9 mouse cellular contexts compared by ENCODE assay signal in the genomic region with DNA sequence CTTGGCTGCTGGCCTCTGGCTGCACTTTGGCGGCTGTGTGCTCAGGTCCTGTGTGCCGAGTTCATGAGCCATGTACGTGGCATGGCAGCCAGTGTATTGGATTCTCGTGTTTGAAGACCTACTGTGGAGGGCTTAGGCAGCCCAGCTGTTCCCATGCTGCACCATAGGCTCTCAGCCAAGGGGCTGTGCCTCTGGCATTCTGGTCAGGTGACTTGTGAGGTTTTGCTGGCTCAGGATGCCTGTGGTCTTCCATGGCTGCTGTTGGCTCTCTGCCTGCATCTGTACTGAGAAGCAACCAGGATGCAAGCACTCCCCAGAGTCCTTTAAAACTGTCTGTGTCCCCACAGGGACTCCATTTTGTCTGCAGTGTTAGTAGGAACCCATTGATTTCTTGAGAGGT. TPM values are rescaled to one million over a fixed set of nuclear protein-coding genes. Genes with fewer than 3 reads are reported as not detected.
DNase-seq lines count a peak whose midpoint lies in the region; ATAC-seq and TF ChIP-seq lines count a peak whose summit lies in the region.
"Had no signal": no experiment of that assay in that cellular context is flagged by ENCODE, and none has a peak within 500 bp of the region (broad histone marks: within the 10 kb centered on the region; RNA-seq: fewer than 3 reads in every experiment).

No protein-coding gene starts in this region.

- no peak for DNase-seq in lung, postnatal 0 days (ENCODE audit: low spot score)
- peak; percentile 31 for DNase-seq in adipocyte (ENCODE audit: low spot score)
- peak; percentile 10 to 27 for DNase-seq in heart, postnatal 10 days
- DNase-seq in limb, embryonic 14.5 days (ENCODE audit: low spot score) = peak; percentile 74
- DNase-seq in ovary, postnatal 10 days (ENCODE audit: low spot score) = no peak
- no peak for DNase-seq in ovary, adult 18-20 months (ENCODE audit: low spot score)
- DNase-seq in left cerebral cortex, adult 2 months (ENCODE audit: extremely low spot score in 1 of 2, low spot score in 2 of 2) = no peak
- DNase-seq: adrenal gland, postnatal 36 days had no signal

- intact Hi-C loops in heart, postnatal 10 days (cut with DNase I) = no loop called here
- intact Hi-C loops in left cerebral cortex, adult 2 months (cut with DNase I) = no loop called here

- WGBS in lung, embryonic 15.5 days = 51% methylated on average over 4 of the region's 4 CpGs
- WGBS in lung, postnatal 0 days = 56% methylated on average over 4 of the region's 4 CpGs
- WGBS in limb, embryonic 14.5 days = 58% methylated on average over 4 of the region's 4 CpGs

- TF ChIP-seq EP300 in lung, postnatal 0 days (IDR thresholded peaks at IDR 0.05) = no peak

- no peak overlapping the region for H3K4me2 ChIP-seq in lung, embryonic 15.5 days
- H3K4me2 ChIP-seq in lung, postnatal 0 days (replicated peaks; ENCODE audit: low read depth, low read length) = no peak overlapping the region
- no peak overlapping the region for H3K4me2 ChIP-seq in limb, embryonic 14.5 days (replicated peaks; ENCODE audit: low read depth, low read length, severe bottlenecking)

- H3K4me3 ChIP-seq in lung, embryonic 15.5 days = no peak overlapping the region
- no peak overlapping the region for H3K4me3 ChIP-seq in lung, postnatal 0 days (ENCODE audit: low read depth, low read length)
- no peak overlapping the region for H3K4me3 ChIP-seq in limb, embryonic 14.5 days (replicated peaks; ENCODE audit: low read length)
- H3K4me3 ChIP-seq in left cerebral cortex, adult 2 months = no peak overlapping the region

- no peaks in the 10 kb centered on the region for H3K27me3 ChIP-seq in lung, embryonic 15.5 days
- no peaks in the 10 kb centered on the region for H3K27me3 ChIP-seq in lung, postnatal 0 days (replicated peaks; ENCODE audit: insufficient read depth, low read length)
- no peaks in the 10 kb centered on the region for H3K27me3 ChIP-seq in limb, embryonic 14.5 days (ENCODE audit: control insufficient read depth, insufficient read depth, low read length)

- peaks cover 26% of the 10 kb centered on the region for H3K4me1 ChIP-seq in lung, embryonic 15.5 days
- H3K4me1 ChIP-seq in lung, postnatal 0 days (ENCODE audit: insufficient read depth, low read depth, low read length) = no peaks in the 10 kb centered on the region
- peaks cover 42% of the 10 kb centered on the region for H3K4me1 ChIP-seq in limb, embryonic 14.5 days (ENCODE audit: control insufficient read depth, insufficient read depth, low read length)

- no peak for TF ChIP-seq CTCF in lung, postnatal 0 days (IDR thresholded peaks at IDR 0.05)
- no peak for TF ChIP-seq CTCF in left cerebral cortex, adult 2 months (IDR thresholded peaks at IDR 0.05)

- H3K36me3 ChIP-seq in lung, embryonic 15.5 days = no peaks in the 10 kb centered on the region
- H3K36me3 ChIP-seq in lung, postnatal 0 days (ENCODE audit: insufficient read depth, low read length) = no peaks in the 10 kb centered on the region
- no peaks in the 10 kb centered on the region for H3K36me3 ChIP-seq in limb, embryonic 14.5 days (ENCODE audit: control insufficient read depth, insufficient read depth, low read length)

- no peaks in the 10 kb centered on the region for H3K9me3 ChIP-seq in lung, embryonic 15.5 days
- H3K9me3 ChIP-seq in lung, postnatal 0 days (ENCODE audit: low read length) = no peaks in the 10 kb centered on the region
- H3K9me3 ChIP-seq in limb, embryonic 14.5 days (ENCODE audit: control insufficient read depth, low read length) = no peaks in the 10 kb centered on the region

- H3K27ac ChIP-seq in lung, embryonic 15.5 days = no peak overlapping the region
- H3K27ac ChIP-seq in lung, postnatal 0 days (ENCODE audit: low read length) = no peak overlapping the region
- no peak overlapping the region for H3K27ac ChIP-seq in limb, embryonic 14.5 days (replicated peaks; ENCODE audit: low read depth, low read length)
- no peak overlapping the region for H3K27ac ChIP-seq in left cerebral cortex, adult 2 months

- no peak for TF ChIP-seq POLR2A in limb, embryonic 14.5 days (IDR thresholded peaks at IDR 0.05; ENCODE audit: borderline replicate concordance, extremely low read depth, insufficient read depth, insufficient read length)

- no peak overlapping the region for H3K9ac ChIP-seq in lung, embryonic 15.5 days
- no peak overlapping the region for H3K9ac ChIP-seq in lung, postnatal 0 days (replicated peaks; ENCODE audit: low read depth)
- H3K9ac ChIP-seq in limb, embryonic 14.5 days (ENCODE audit: low read depth, low read length, severe bottlenecking) = no peak overlapping the region

- ATAC-seq in lung, embryonic 15.5 days (ENCODE audit: borderline replicate concordance, extremely low read depth, low FRiP score, low TSS enrichment) = peak; percentile 29; the same call in 1 of the 2 replicates
- ATAC-seq in lung, postnatal 0 days = no peak
- peak; percentile 46; the same call in 1 of the 2 replicates for ATAC-seq in limb, embryonic 14.5 days (ENCODE audit: low FRiP score, low read depth)

RNA-seq across cellular contexts. Expression of a gene that starts 33.0 kb away (rescaled TPM):
- polyA plus RNA-seq in lung, embryonic 15.5 days (2015; fragmentation: Nextera tagmentation; extraction: Ambion mirVana) = 0.49 and 0.61 TPM in 2 replicates
- polyA plus RNA-seq in lung, postnatal 0 days (2015; fragmentation: Nextera tagmentation; extraction: Ambion mirVana) = 0.63 and 1.0 TPM in 2 replicates
- under 1 TPM in 1 of 2 experiments, not detected in 1; 0.07 TPM for total RNA-seq in heart, postnatal 10 days (2021)
- polyA plus RNA-seq in limb, embryonic 14.5 days (2012; rRNA removed) = 10.7 and 12.8 TPM in 2 replicates
- 19.7 and 24.0 TPM in 2 replicates for polyA plus RNA-seq in limb, embryonic 14.5 days (2014; fragmentation: Nextera tagmentation; extraction: Ambion mirVana)
- total RNA-seq in left cerebral cortex, adult 2 months (2021) = under 1 TPM; 0.09 to 0.16 TPM

Comparison
In these comparisons a context has a peak if more than half of its experiments do, and no peak if none do; other contexts are left out.
1. DNase-seq: peak in adipocyte (single experiment), heart, postnatal 10 days (2 of 2) and limb, embryonic 14.5 days (single experiment); none in lung, postnatal 0 days (single experiment), ovary, postnatal 10 days (single experiment), ovary, adult 18-20 months (single experiment) and left cerebral cortex, adult 2 months (0 of 2).